Mouse (Mus musculus): ENCODE data around the gene Dnajc28. TPM values are rescaled to one million over a fixed set of nuclear protein-coding genes. Genes with fewer than 3 reads are reported as not detected.

Gene Dnajc28
- polyA plus RNA-seq, 1 experiment from 2014 or later, result 4.0 TPM

GRCm38 (mm10) chr16:91628673-91629072 lies 9.8 kb upstream of the Dnajc28 start:
- no peak for DNase-seq (ENCODE audit: low spot score)
- H3K27ac ChIP-seq (replicated peaks), result no peak overlapping the region
- no peaks in the 10 kb centered on the region for H3K9me3 ChIP-seq (replicated peaks)
- no peaks in the 10 kb centered on the region for H3K27me3 ChIP-seq (ENCODE audit: low read depth, poor library complexity, severe bottlenecking)
- peaks cover 98% of the 10 kb centered on the region for H3K36me3 ChIP-seq
- 91% methylated on average over 3 of the region's 3 CpGs for WGBS
- no peak overlapping the region for H3K4me3 ChIP-seq
- no peaks in the 10 kb centered on the region for H3K4me1 ChIP-seq

- no peak for DNase-seq (ENCODE audit: low spot score)
- Histone ChIP-seq H3K27me3 (ENCODE audit: low read depth, poor library complexity, severe bottlenecking) (no peaks in the 10 kb centered on the region), H3K27ac (replicated peaks) (no peak overlapping the region), H3K9me3 (replicated peaks) (no peaks in the 10 kb centered on the region), H3K36me3 (peaks cover 98% of the 10 kb centered on the region), H3K4me3 (no peak overlapping the region), H3K4me1 (no peaks in the 10 kb centered on the region)
- WGBS, result 91% methylated on average over 7 of the region's 7 CpGs
Observed at GRCm38 (mm10) chr16:91627831-91628230, 9.0 kb upstream of the Dnajc28 start.

- no peak for DNase-seq (ENCODE audit: low spot score)
- Histone ChIP-seq H3K27me3 (ENCODE audit: low read depth, poor library complexity, severe bottlenecking) (peaks cover 1% of the 10 kb centered on the region; the same call in 1 of the 2 replicates), H3K4me3 (no peak overlapping the region), H3K4me1 (peaks cover 5% of the 10 kb centered on the region), H3K9me3 (replicated peaks) (no peaks in the 10 kb centered on the region), H3K36me3 (peaks cover 84% of the 10 kb centered on the region), H3K27ac (replicated peaks) (no peak overlapping the region)
- WGBS, result 96% methylated on average over 9 of the region's 9 CpGs
Observed at GRCm38 (mm10) chr16:91623074-91623473, 4.2 kb upstream of the Dnajc28 start.

- H3K36me3 ChIP-seq, result peaks cover 63% of the 10 kb centered on the region
Observed at GRCm38 (mm10) chr16:91620991-91621390, 2.2 kb upstream of the Dnajc28 start.

GRCm38 (mm10) chr16:91620185-91620584 lies 1.4 kb upstream of the Dnajc28 start:
- H3K36me3 ChIP-seq, result peaks cover 55% of the 10 kb centered on the region
- no peak for DNase-seq (ENCODE audit: low spot score)
- H3K9me3 ChIP-seq (replicated peaks), result no peaks in the 10 kb centered on the region
- no peak overlapping the region for H3K27ac ChIP-seq (replicated peaks)
- no peak overlapping the region for H3K4me3 ChIP-seq
- 88% methylated on average over 5 of the region's 5 CpGs for WGBS
- peaks cover 10% of the 10 kb centered on the region for H3K27me3 ChIP-seq (ENCODE audit: low read depth, poor library complexity, severe bottlenecking)
- H3K4me1 ChIP-seq, result peaks cover 6% of the 10 kb centered on the region

More at GRCm38 (mm10) chr16:91620991-91621390, 2.2 kb upstream of the Dnajc28 start:
- 95% methylated on average over 11 of the region's 11 CpGs for WGBS
- Histone ChIP-seq H3K4me3 (no peak overlapping the region), H3K9me3 (replicated peaks) (no peaks in the 10 kb centered on the region), H3K4me1 (peaks cover 6% of the 10 kb centered on the region), H3K27ac (replicated peaks) (no peak overlapping the region), H3K27me3 (ENCODE audit: low read depth, poor library complexity, severe bottlenecking) (peaks cover 10% of the 10 kb centered on the region)
- DNase-seq (ENCODE audit: low spot score), result no peak

- Histone ChIP-seq H3K4me3 (no peak overlapping the region), H3K4me1 (peaks cover 10% of the 10 kb centered on the region), H3K27me3 (ENCODE audit: low read depth, poor library complexity, severe bottlenecking) (peaks cover 10% of the 10 kb centered on the region), H3K9me3 (replicated peaks) (no peaks in the 10 kb centered on the region), H3K27ac (replicated peaks) (no peak overlapping the region), H3K36me3 (no peaks in the 10 kb centered on the region)
- no peak for DNase-seq (ENCODE audit: low spot score)
- 90% methylated on average over 6 of the region's 6 CpGs for WGBS
Observed at GRCm38 (mm10) chr16:91614552-91614951, 4.3 kb downstream of the Dnajc28 start.

GRCm38 (mm10) chr16:91612525-91612924 lies 6.3 kb downstream of the Dnajc28 start:
- Histone ChIP-seq H3K27ac (replicated peaks) (no peak overlapping the region), H3K27me3 (ENCODE audit: low read depth, poor library complexity, severe bottlenecking) (peaks cover 3% of the 10 kb centered on the region; the same call in 1 of the 2 replicates), H3K9me3 (replicated peaks) (peaks cover 3% of the 10 kb centered on the region; the same call in 1 of the 2 replicates), H3K4me1 (0 out of 2 replicates have a peak, but pooled peaks cover 4% of the 10 kb centered on the region), H3K4me3 (no peak overlapping the region), H3K36me3 (no peaks in the 10 kb centered on the region)
- 80% methylated on average over 5 of the region's 5 CpGs for WGBS
- DNase-seq (ENCODE audit: low spot score), result no peak

GRCm38 (mm10) chr16:91611248-91611647 lies 7.6 kb downstream of the Dnajc28 start:
- Histone ChIP-seq H3K36me3 (no peaks in the 10 kb centered on the region), H3K9me3 (replicated peaks) (peaks cover 3% of the 10 kb centered on the region; the same call in 1 of the 2 replicates), H3K27ac (replicated peaks) (no peak overlapping the region), H3K4me3 (no peak overlapping the region), H3K27me3 (ENCODE audit: low read depth, poor library complexity, severe bottlenecking) (no peaks in the 10 kb centered on the region), H3K4me1 (0 out of 2 replicates have a peak, but pooled peaks cover 4% of the 10 kb centered on the region)
- 77% methylated on average over 11 of the region's 11 CpGs for WGBS
- DNase-seq (ENCODE audit: low spot score), result no peak

- WGBS, result 89% methylated on average over 9 of the region's 9 CpGs
- no peak for DNase-seq (ENCODE audit: low spot score)
- Histone ChIP-seq H3K9me3 (replicated peaks) (peaks cover 3% of the 10 kb centered on the region; the same call in 1 of the 2 replicates), H3K4me1 (0 out of 2 replicates have a peak, but pooled peaks cover 4% of the 10 kb centered on the region), H3K27me3 (ENCODE audit: low read depth, poor library complexity, severe bottlenecking) (no peaks in the 10 kb centered on the region), H3K4me3 (no peak overlapping the region), H3K27ac (replicated peaks) (no peak overlapping the region), H3K36me3 (no peaks in the 10 kb centered on the region)
Observed at GRCm38 (mm10) chr16:91609501-91610245, 9.2 kb downstream of the Dnajc28 start.

GRCm38 (mm10) chr16:91606958-91607357 lies 11.9 kb downstream of the Dnajc28 start:
- WGBS, result 92% methylated on average over 8 of the region's 8 CpGs
- no peak for DNase-seq (ENCODE audit: low spot score)

GRCm38 (mm10) chr16:91605156-91605555 lies 13.7 kb downstream of the Dnajc28 start:
- Histone ChIP-seq H3K9me3 (replicated peaks) (peaks cover 3% of the 10 kb centered on the region; the same call in 1 of the 2 replicates), H3K27ac (replicated peaks) (no peak overlapping the region), H3K4me3 (no peak overlapping the region), H3K27me3 (ENCODE audit: low read depth, poor library complexity, severe bottlenecking) (no peaks in the 10 kb centered on the region), H3K36me3 (no peaks in the 10 kb centered on the region), H3K4me1 (no peaks in the 10 kb centered on the region)
- no peak for DNase-seq (ENCODE audit: low spot score)
- 88% methylated on average over 6 of the region's 6 CpGs for WGBS

More at GRCm38 (mm10) chr16:91606958-91607357, 11.9 kb downstream of the Dnajc28 start:
- no peak overlapping the region for H3K4me3 ChIP-seq
- H3K36me3 ChIP-seq, result no peaks in the 10 kb centered on the region
- no peak overlapping the region for H3K27ac ChIP-seq (replicated peaks)
- no peaks in the 10 kb centered on the region for H3K27me3 ChIP-seq (ENCODE audit: low read depth, poor library complexity, severe bottlenecking)
- H3K9me3 ChIP-seq (replicated peaks), result peaks cover 3% of the 10 kb centered on the region; the same call in 1 of the 2 replicates
- no peaks in the 10 kb centered on the region for H3K4me1 ChIP-seq

- WGBS, result 82% methylated on average over 9 of the region's 9 CpGs
Observed at GRCm38 (mm10) chr16:91601693-91602092, 17.1 kb downstream of the Dnajc28 start.

GRCm38 (mm10) chr16:91601081-91601480 lies 17.7 kb downstream of the Dnajc28 start:
- H3K36me3 ChIP-seq, result no peaks in the 10 kb centered on the region
- H3K4me1 ChIP-seq, result peaks cover 16% of the 10 kb centered on the region
- no peak overlapping the region for H3K4me3 ChIP-seq
- H3K27me3 ChIP-seq (ENCODE audit: low read depth, poor library complexity, severe bottlenecking), result peaks cover 24% of the 10 kb centered on the region
- no peak overlapping the region for H3K27ac ChIP-seq (replicated peaks)
- H3K9me3 ChIP-seq (replicated peaks), result no peaks in the 10 kb centered on the region
- WGBS, result 90% methylated on average over 4 of the region's 4 CpGs
- no peak for DNase-seq (ENCODE audit: low spot score)

More at GRCm38 (mm10) chr16:91601693-91602092, 17.1 kb downstream of the Dnajc28 start:
- no peaks in the 10 kb centered on the region for H3K9me3 ChIP-seq (replicated peaks)
- H3K27me3 ChIP-seq (ENCODE audit: low read depth, poor library complexity, severe bottlenecking), result peaks cover 18% of the 10 kb centered on the region
- DNase-seq (ENCODE audit: low spot score), result no peak
- no peak overlapping the region for H3K27ac ChIP-seq (replicated peaks)
- peaks cover 10% of the 10 kb centered on the region for H3K4me1 ChIP-seq
- H3K36me3 ChIP-seq, result no peaks in the 10 kb centered on the region
- H3K4me3 ChIP-seq, result no peak overlapping the region

Measured in midbrain, embryonic 10.5 days (tissue).